Mouse (Mus musculus): ENCODE data around the gene Chdh.

GRCm38 (mm10) chr14:30033405-30033804 lies 24.6 kb downstream of the Chdh start:
- TF ChIP-seq CTCF (conservative IDR thresholded peaks at IDR 0.05; ENCODE audit: low read length) (no peak), NANOG (IDR thresholded peaks at IDR 0.05; ENCODE audit: borderline replicate concordance, low read length) (no peak)
